Mouse (Mus musculus) megakaryocyte, embryonic 14.5 days (primary cell): Measurements from ENCODE around the gene Anks3. TPM values are rescaled to one million over a fixed set of nuclear protein-coding genes. Genes with fewer than 3 reads are reported as not detected.

Experiments
- H3K27me3 ChIP-seq: replicated peaks from 2 replicates; pipeline ENCODE3; 2012; ENCODE audit warnings: inconsistent platforms
- H3K36me3 ChIP-seq: replicated peaks from 2 replicates; pipeline ENCODE3; 2012; ENCODE audit warnings: low read length, inconsistent platforms, mixed read lengths
- H3K4me1 ChIP-seq: 2 replicates; pipeline ENCODE4 v1.6.1; 2012; ENCODE audit warnings: inconsistent platforms
- H3K4me3 ChIP-seq: replicated peaks from 2 replicates; pipeline ENCODE3; 2012; ENCODE audit warnings: moderate library complexity, mild to moderate bottlenecking, inconsistent platforms
- H3K9me3 ChIP-seq: 2 replicates; pipeline ENCODE4 v1.6.1; 2012; ENCODE audit warnings: inconsistent platforms
- FLI1 ChIP-seq: IDR thresholded peaks from 2 replicates; pipeline ENCODE4 v1.6.1; 2012; ENCODE audit warnings: low read length, inconsistent platforms, mixed read lengths
- GATA1 ChIP-seq: IDR thresholded peaks from 3 replicates; pipeline ENCODE4 v1.6.1; 2012; ENCODE audit warnings: mixed read lengths, low read length, inconsistent platforms, borderline replicate concordance
- polyA plus RNA-seq: library from polyadenylated mRNA; stranded (reverse); fragments of >175 nt; gene quantifications from 2 replicates; pipeline ENCODE4 v1.2.3, GENCODE M21; 2012; ENCODE audit warnings: low replicate concordance; ENCODE audit not compliant: insufficient read depth

The Anks3 gene
- polyA plus RNA-seq, result 18.6 and 22.6 TPM in 2 replicates

GRCm38 (mm10) chr16:4963797-4964709, at the start of gene Anks3:
Anks3 (minus strand) TSS chr16:4964205.
- Histone ChIP-seq H3K36me3 (peaks cover 32% of the 10 kb centered on the region), H3K9me3 (no peaks in the 10 kb centered on the region), H3K4me3 (peak within 1 kb of the TSS; percentile 97), H3K27me3 (no peaks in the 10 kb centered on the region), H3K4me1 (peaks cover 79% of the 10 kb centered on the region)
- TF ChIP-seq FLI1, result no peak
- TF ChIP-seq GATA1, result no peak

GRCm38 (mm10) chr16:5013054-5013838, 49.2 kb upstream of the Anks3 start, which contains the start of gene Rogdi:
Rogdi (minus strand) TSS chr16:5013553.
- Histone ChIP-seq H3K9me3 (no peaks in the 10 kb centered on the region), H3K27me3 (no peaks in the 10 kb centered on the region), H3K4me3 (peak within 1 kb of the TSS; percentile 92), H3K4me1 (peaks cover 39% of the 10 kb centered on the region), H3K36me3 (peaks cover 62% of the 10 kb centered on the region)
- TF ChIP-seq GATA1, result no peak
- TF ChIP-seq FLI1, result no peak

DNA sequence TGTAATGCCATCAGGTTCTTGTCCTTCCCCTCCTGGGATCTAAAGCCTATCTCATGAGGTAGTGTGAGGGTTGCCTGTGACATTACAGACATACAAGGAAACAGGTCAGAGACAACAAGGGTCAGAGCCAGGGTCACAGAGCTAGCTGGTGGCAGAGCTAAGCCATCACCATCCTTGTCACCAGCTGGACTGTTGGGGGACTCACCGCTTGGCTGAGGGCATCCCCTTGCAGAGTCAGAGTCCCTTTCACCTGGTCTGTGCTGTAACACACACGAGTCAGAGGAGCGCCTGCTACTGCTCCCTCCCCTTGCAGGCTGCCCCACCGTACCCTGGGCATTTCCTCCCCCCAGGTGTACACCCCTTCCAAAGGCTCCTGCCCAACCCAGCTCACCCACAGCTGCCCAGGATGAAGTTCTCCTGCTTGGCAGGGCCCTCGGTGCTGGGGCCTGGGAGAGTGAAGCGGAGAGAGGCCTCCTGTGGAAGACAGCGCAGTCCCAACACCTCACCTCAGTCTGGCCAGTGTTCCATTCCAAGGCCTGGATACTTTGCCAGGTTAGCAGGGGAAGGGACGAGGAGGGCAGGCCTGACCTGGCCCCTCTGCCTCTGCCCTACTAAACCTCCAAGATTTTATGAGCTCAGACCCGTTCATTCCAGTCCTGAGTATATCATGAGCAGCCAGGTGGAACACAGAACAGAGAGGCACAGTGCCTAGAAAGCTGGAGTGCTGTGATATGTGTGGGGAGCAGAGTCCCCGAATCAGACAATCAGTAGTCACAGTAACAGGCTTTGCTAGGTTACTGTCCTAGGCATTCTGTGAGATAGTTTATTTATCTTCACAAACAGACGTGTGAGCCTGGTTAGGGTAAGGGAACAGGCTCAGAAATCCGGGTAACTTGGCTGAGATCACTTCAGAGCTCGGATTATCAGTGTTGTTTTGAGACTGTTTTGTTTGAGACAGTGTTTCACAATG, 48.3 kb upstream of the Anks3 start:
- TF ChIP-seq GATA1 (no peak), FLI1 (no peak)
- no peaks in the 10 kb centered on the region for H3K27me3 ChIP-seq
- peaks cover 60% of the 10 kb centered on the region for H3K36me3 ChIP-seq
- H3K4me1 ChIP-seq, result peaks cover 39% of the 10 kb centered on the region
- no peaks in the 10 kb centered on the region for H3K9me3 ChIP-seq
- peak overlapping the region; percentile 92 for H3K4me3 ChIP-seq

DNA sequence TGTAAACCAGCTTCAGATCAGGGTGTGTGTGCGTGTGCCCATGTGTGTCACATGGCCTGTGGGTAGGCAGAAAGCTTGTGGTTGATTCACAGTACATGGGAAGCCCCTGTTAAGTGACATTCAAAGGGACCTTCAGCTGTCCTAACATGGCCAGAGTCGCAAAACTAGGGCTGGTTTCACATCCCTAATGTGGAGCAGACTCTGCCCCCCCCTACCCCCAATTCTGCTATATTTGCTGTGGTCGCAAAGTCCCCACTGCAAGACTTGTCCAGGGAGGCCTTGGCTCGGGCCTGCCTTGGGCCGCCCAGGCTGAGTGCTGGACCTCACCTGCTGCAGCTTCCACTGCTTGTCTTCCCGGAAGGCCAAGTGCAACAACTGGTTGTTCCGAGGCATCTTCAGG, 47.3 kb upstream of the Anks3 start:
- no peaks in the 10 kb centered on the region for H3K27me3 ChIP-seq
- H3K9me3 ChIP-seq, result no peaks in the 10 kb centered on the region
- H3K4me1 ChIP-seq, result peaks cover 39% of the 10 kb centered on the region
- H3K36me3 ChIP-seq, result peaks cover 51% of the 10 kb centered on the region
- TF ChIP-seq GATA1, result no peak
- no peak for TF ChIP-seq FLI1
- peak overlapping the region; percentile 39 for H3K4me3 ChIP-seq

- no peaks in the 10 kb centered on the region for H3K9me3 ChIP-seq
- H3K4me1 ChIP-seq, result peaks cover 39% of the 10 kb centered on the region
- no peak overlapping the region for H3K4me3 ChIP-seq
- no peaks in the 10 kb centered on the region for H3K27me3 ChIP-seq
- peaks cover 42% of the 10 kb centered on the region for H3K36me3 ChIP-seq
- TF ChIP-seq FLI1 (no peak), GATA1 (no peak)
These were observed 46.4 kb upstream of the Anks3 start for GRCm38 (mm10) chr16:5010371-5010935.

DNA sequence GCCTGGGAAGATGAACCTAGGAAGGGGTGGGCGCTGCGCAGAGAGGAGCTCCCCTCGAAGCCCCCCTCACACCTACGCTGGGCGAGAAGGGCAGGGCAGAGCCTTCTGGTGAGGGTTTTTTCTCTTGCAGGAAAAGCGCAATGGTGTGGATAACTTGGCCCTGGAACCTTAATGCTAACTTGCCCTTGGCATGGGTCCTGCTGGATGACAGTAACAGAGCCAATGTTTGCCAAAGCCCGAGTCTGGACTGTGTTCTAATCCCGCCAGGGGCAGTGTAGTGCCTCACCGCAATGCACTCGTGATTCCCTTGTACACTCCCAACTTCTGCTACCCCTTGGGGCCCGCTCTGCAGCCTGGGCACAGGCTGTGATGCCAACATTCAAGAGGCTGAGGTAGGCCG, 44.1 kb upstream of the Anks3 start:
- TF ChIP-seq FLI1, result no peak
- no peak for TF ChIP-seq GATA1
- Histone ChIP-seq H3K36me3 (peaks cover 27% of the 10 kb centered on the region), H3K4me3 (no peak overlapping the region), H3K27me3 (no peaks in the 10 kb centered on the region), H3K4me1 (peaks cover 33% of the 10 kb centered on the region), H3K9me3 (no peaks in the 10 kb centered on the region)

DNA sequence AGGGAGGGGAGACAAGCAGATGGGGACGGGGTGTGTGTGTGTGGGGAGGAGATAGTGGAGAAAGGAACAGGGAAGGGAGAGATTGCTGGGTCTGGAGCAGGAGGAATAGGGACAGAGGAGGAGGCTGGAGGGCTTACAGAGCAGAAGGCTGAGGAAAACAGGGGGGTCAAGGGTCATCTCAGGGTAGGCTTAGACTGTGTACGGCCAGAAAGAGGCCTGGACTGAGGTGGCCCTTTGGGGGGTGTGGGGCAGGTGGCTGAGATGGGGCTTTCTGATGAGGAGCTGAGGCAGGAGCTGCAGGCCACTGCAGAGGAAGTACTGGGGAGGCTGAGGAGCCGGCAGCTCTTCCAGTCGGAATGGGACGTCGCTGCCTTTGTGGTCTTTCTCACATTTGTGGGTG, 43.5 kb upstream of the Anks3 start:
- H3K4me1 ChIP-seq, result peaks cover 27% of the 10 kb centered on the region
- TF ChIP-seq GATA1 (no peak), FLI1 (no peak)
- H3K36me3 ChIP-seq, result peaks cover 27% of the 10 kb centered on the region
- H3K4me3 ChIP-seq, result no peak overlapping the region
- H3K9me3 ChIP-seq, result no peaks in the 10 kb centered on the region
- no peaks in the 10 kb centered on the region for H3K27me3 ChIP-seq

DNA sequence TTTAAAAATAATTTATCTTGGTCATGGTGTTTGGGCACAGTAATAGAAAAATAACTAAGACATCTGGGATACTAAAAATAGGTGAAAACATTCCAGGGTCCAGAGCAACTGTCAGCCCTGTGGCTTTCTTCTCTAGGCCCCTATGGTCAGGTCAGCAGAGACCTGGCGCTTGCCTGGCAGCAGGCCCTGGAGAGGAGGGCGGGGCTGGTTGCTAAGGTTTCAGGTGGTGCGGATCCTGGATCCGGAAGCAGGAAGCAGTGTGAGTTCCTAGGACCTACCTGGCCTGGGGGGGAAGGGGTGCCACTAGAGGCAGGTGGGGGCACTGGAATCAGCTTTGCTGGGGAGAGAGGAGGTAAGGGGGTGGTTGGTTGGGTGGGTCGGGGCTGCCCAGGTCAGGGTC, 43.1 kb upstream of the Anks3 start, which contains the start of gene Smim22:
Gene Smim22 (plus strand): TSS at position 222 of the 400 bp plus-strand sequence.
- H3K27me3 ChIP-seq, result no peaks in the 10 kb centered on the region
- H3K4me3 ChIP-seq, result no peak within 1 kb of the TSS
- H3K4me1 ChIP-seq, result peaks cover 23% of the 10 kb centered on the region
- peaks cover 27% of the 10 kb centered on the region for H3K36me3 ChIP-seq
- H3K9me3 ChIP-seq, result no peaks in the 10 kb centered on the region
- TF ChIP-seq FLI1 (no peak), GATA1 (no peak)
